Mouse (Mus musculus): Measurements from ENCODE around the gene Cdc7. TPM values are rescaled to one million over a fixed set of nuclear protein-coding genes. Genes with fewer than 3 reads are reported as not detected.

The Cdc7 gene
- polyA plus RNA-seq, 1 experiment from 2014 or later = 46.9 TPM

- 83% methylated on average over 2 of the region's 2 CpGs for WGBS
- Histone ChIP-seq H3K9me3 (ENCODE audit: control insufficient read depth, low read length) (no peaks in the 10 kb centered on the region), H3K4me2 (ENCODE audit: low read length) (no peak overlapping the region), H3K9ac (replicated peaks; ENCODE audit: low read length) (no peak overlapping the region), H3K4me1 (ENCODE audit: control insufficient read depth, insufficient read depth, low read length) (no peaks in the 10 kb centered on the region), H3K27ac (replicated peaks; ENCODE audit: low read depth, low read length) (no peak overlapping the region), H3K27me3 (ENCODE audit: control insufficient read depth, insufficient read depth, low read length) (no peaks in the 10 kb centered on the region), H3K4me3 (replicated peaks; ENCODE audit: low read depth, low read length) (no peak overlapping the region), H3K36me3 (ENCODE audit: control insufficient read depth, insufficient read depth, low read length) (peaks cover 35% of the 10 kb centered on the region)
- DNase-seq (no peak), ATAC-seq (ENCODE audit: low FRiP score, low TSS enrichment) (no peak)
These were observed 21.5 kb downstream of the Cdc7 start for GRCm38 (mm10) chr5:106985594-106985993.

GRCm38 (mm10) chr5:106989181-106989580 lies 25.1 kb downstream of the Cdc7 start:
- Histone ChIP-seq H3K4me1 (ENCODE audit: control insufficient read depth, insufficient read depth, low read length) (no peaks in the 10 kb centered on the region), H3K27me3 (ENCODE audit: control insufficient read depth, insufficient read depth, low read length) (no peaks in the 10 kb centered on the region), H3K4me2 (ENCODE audit: low read length) (no peak overlapping the region), H3K4me3 (replicated peaks; ENCODE audit: low read depth, low read length) (no peak overlapping the region), H3K36me3 (ENCODE audit: control insufficient read depth, insufficient read depth, low read length) (peaks cover 11% of the 10 kb centered on the region), H3K9me3 (ENCODE audit: control insufficient read depth, low read length) (no peaks in the 10 kb centered on the region), H3K27ac (replicated peaks; ENCODE audit: low read depth, low read length) (no peak overlapping the region), H3K9ac (replicated peaks; ENCODE audit: low read length) (no peak overlapping the region)
- DNase-seq = no peak
- 78% methylated on average over 8 of the region's 8 CpGs for WGBS
- ATAC-seq (ENCODE audit: low FRiP score, low TSS enrichment) = no peak

- H3K4me2 ChIP-seq (ENCODE audit: low read length) = no peak overlapping the region
- H3K27ac ChIP-seq (replicated peaks; ENCODE audit: low read depth, low read length) = no peak overlapping the region
- H3K4me1 ChIP-seq (ENCODE audit: control insufficient read depth, insufficient read depth, low read length) = no peaks in the 10 kb centered on the region
- H3K9ac ChIP-seq (replicated peaks; ENCODE audit: low read length) = no peak overlapping the region
- WGBS = 78% methylated on average over 12 of the region's 12 CpGs
- H3K9me3 ChIP-seq (ENCODE audit: control insufficient read depth, low read length) = no peaks in the 10 kb centered on the region
- peaks cover 6% of the 10 kb centered on the region; the same call in 1 of the 2 replicates for H3K36me3 ChIP-seq (ENCODE audit: control insufficient read depth, insufficient read depth, low read length)
- no peak for DNase-seq
- ATAC-seq (ENCODE audit: low FRiP score, low TSS enrichment) = no peak
- no peak overlapping the region for H3K4me3 ChIP-seq (replicated peaks; ENCODE audit: low read depth, low read length)
- H3K27me3 ChIP-seq (ENCODE audit: control insufficient read depth, insufficient read depth, low read length) = no peaks in the 10 kb centered on the region
These were observed 25.7 kb downstream of the Cdc7 start for GRCm38 (mm10) chr5:106989786-106990185.

GRCm38 (mm10) chr5:106990639-106991299 lies 26.6 kb downstream of the Cdc7 start:
- DNase-seq (peak; percentile 84), ATAC-seq (ENCODE audit: low FRiP score, low TSS enrichment) (no peak)
- no peaks in the 10 kb centered on the region for H3K9me3 ChIP-seq (ENCODE audit: control insufficient read depth, low read length)
- 53% methylated on average over 14 of the region's 14 CpGs for WGBS
- no peaks in the 10 kb centered on the region for H3K4me1 ChIP-seq (ENCODE audit: control insufficient read depth, insufficient read depth, low read length)
- H3K36me3 ChIP-seq (ENCODE audit: control insufficient read depth, insufficient read depth, low read length) = 0 out of 2 replicates have a peak, but pooled peaks cover 6% of the 10 kb centered on the region
- H3K4me2 ChIP-seq (ENCODE audit: low read length) = no peak overlapping the region
- H3K27me3 ChIP-seq (ENCODE audit: control insufficient read depth, insufficient read depth, low read length) = no peaks in the 10 kb centered on the region
- H3K27ac ChIP-seq (replicated peaks; ENCODE audit: low read depth, low read length) = no peak overlapping the region
- no peak overlapping the region for H3K4me3 ChIP-seq (replicated peaks; ENCODE audit: low read depth, low read length)
- H3K9ac ChIP-seq (replicated peaks; ENCODE audit: low read length) = no peak overlapping the region

GRCm38 (mm10) chr5:106991300-106991929 lies 27.3 kb downstream of the Cdc7 start:
- H3K4me2 ChIP-seq (ENCODE audit: low read length) = no peak overlapping the region
- H3K4me3 ChIP-seq (replicated peaks; ENCODE audit: low read depth, low read length) = no peak overlapping the region
- no peak overlapping the region for H3K9ac ChIP-seq (replicated peaks; ENCODE audit: low read length)
- ATAC-seq (ENCODE audit: low FRiP score, low TSS enrichment) = no peak
- no peak for DNase-seq
- no peaks in the 10 kb centered on the region for H3K4me1 ChIP-seq (ENCODE audit: control insufficient read depth, insufficient read depth, low read length)
- H3K27me3 ChIP-seq (ENCODE audit: control insufficient read depth, insufficient read depth, low read length) = no peaks in the 10 kb centered on the region
- no peak overlapping the region for H3K27ac ChIP-seq (replicated peaks; ENCODE audit: low read depth, low read length)
- H3K36me3 ChIP-seq (ENCODE audit: control insufficient read depth, insufficient read depth, low read length) = 0 out of 2 replicates have a peak, but pooled peaks cover 6% of the 10 kb centered on the region
- WGBS = 75% methylated on average over 8 of the region's 8 CpGs
- H3K9me3 ChIP-seq (ENCODE audit: control insufficient read depth, low read length) = no peaks in the 10 kb centered on the region

- WGBS = 24% methylated on average over 3 of the region's 3 CpGs
- no peaks in the 10 kb centered on the region for H3K4me1 ChIP-seq (ENCODE audit: control insufficient read depth, insufficient read depth, low read length)
- H3K27ac ChIP-seq (replicated peaks; ENCODE audit: low read depth, low read length) = no peak overlapping the region
- H3K36me3 ChIP-seq (ENCODE audit: control insufficient read depth, insufficient read depth, low read length) = no peaks in the 10 kb centered on the region
- H3K9ac ChIP-seq (replicated peaks; ENCODE audit: low read length) = no peak overlapping the region
- H3K27me3 ChIP-seq (ENCODE audit: control insufficient read depth, insufficient read depth, low read length) = no peaks in the 10 kb centered on the region
- ATAC-seq (ENCODE audit: low FRiP score, low TSS enrichment) (no peak), DNase-seq (no peak)
- no peak overlapping the region for H3K4me2 ChIP-seq (ENCODE audit: low read length)
- no peaks in the 10 kb centered on the region for H3K9me3 ChIP-seq (ENCODE audit: control insufficient read depth, low read length)
- H3K4me3 ChIP-seq (replicated peaks; ENCODE audit: low read depth, low read length) = no peak overlapping the region
These were observed 30.6 kb downstream of the Cdc7 start for GRCm38 (mm10) chr5:106994716-106995115.

- Histone ChIP-seq H3K36me3 (ENCODE audit: control insufficient read depth, insufficient read depth, low read length) (no peaks in the 10 kb centered on the region), H3K27ac (replicated peaks; ENCODE audit: low read depth, low read length) (no peak overlapping the region), H3K4me1 (ENCODE audit: control insufficient read depth, insufficient read depth, low read length) (no peaks in the 10 kb centered on the region), H3K9me3 (ENCODE audit: control insufficient read depth, low read length) (no peaks in the 10 kb centered on the region), H3K9ac (replicated peaks; ENCODE audit: low read length) (no peak overlapping the region), H3K4me3 (replicated peaks; ENCODE audit: low read depth, low read length) (no peak overlapping the region), H3K27me3 (ENCODE audit: control insufficient read depth, insufficient read depth, low read length) (no peaks in the 10 kb centered on the region), H3K4me2 (ENCODE audit: low read length) (no peak overlapping the region)
- DNase-seq (peak; percentile 82), ATAC-seq (ENCODE audit: low FRiP score, low TSS enrichment) (no peak)
- 46% methylated on average over 5 of the region's 5 CpGs for WGBS
These were observed 31.9 kb downstream of the Cdc7 start for GRCm38 (mm10) chr5:106995886-106996538.

GRCm38 (mm10) chr5:106996539-106997244 lies 32.6 kb downstream of the Cdc7 start:
- H3K4me3 ChIP-seq (replicated peaks; ENCODE audit: low read depth, low read length) = no peak overlapping the region
- H3K9me3 ChIP-seq (ENCODE audit: control insufficient read depth, low read length) = no peaks in the 10 kb centered on the region
- H3K9ac ChIP-seq (replicated peaks; ENCODE audit: low read length) = no peak overlapping the region
- no peak overlapping the region for H3K27ac ChIP-seq (replicated peaks; ENCODE audit: low read depth, low read length)
- 77% methylated on average over 7 of the region's 7 CpGs for WGBS
- no peaks in the 10 kb centered on the region for H3K36me3 ChIP-seq (ENCODE audit: control insufficient read depth, insufficient read depth, low read length)
- no peak overlapping the region for H3K4me2 ChIP-seq (ENCODE audit: low read length)
- ATAC-seq (ENCODE audit: low FRiP score, low TSS enrichment) = no peak
- DNase-seq = no peak
- H3K4me1 ChIP-seq (ENCODE audit: control insufficient read depth, insufficient read depth, low read length) = no peaks in the 10 kb centered on the region
- H3K27me3 ChIP-seq (ENCODE audit: control insufficient read depth, insufficient read depth, low read length) = no peaks in the 10 kb centered on the region
